Mouse (Mus musculus): ENCODE results near the gene Cyp2c23. TPM values are rescaled to one million over a fixed set of nuclear protein-coding genes. Genes with fewer than 3 reads are reported as not detected.

Gene Cyp2c23
- polyA plus RNA-seq, 1 experiment, result 0.38 TPM

DNA sequence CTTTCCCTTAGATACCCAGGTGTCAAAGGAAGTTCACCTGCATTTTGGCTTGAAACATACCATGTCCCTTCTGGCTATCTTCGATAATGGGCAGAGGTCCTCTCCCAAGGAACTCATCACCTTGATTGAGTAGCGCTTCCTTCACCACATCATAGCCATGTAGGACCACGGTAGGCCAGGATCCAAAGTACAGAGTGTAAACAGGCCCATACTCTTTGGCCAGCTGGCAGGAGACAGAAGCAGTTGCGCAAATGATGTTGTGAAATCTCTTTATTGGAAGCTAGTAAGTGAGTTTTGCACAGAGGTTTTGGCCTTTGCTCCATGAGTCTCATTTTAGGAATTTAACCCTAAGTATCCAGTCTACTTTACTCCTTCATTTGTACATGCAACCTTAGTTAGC lies 7.5 kb downstream of the Cyp2c23 start:
- TF ChIP-seq TCF12 (IDR thresholded peaks at IDR 0.05; ENCODE audit: insufficient read depth, poor library complexity, severe bottlenecking) (no peak), REST (IDR thresholded peaks at IDR 0.05; ENCODE audit: insufficient read depth, insufficient read length) (no peak), MYOD1 (IDR thresholded peaks at IDR 0.05; ENCODE audit: control insufficient read depth in 1 of 3, insufficient read length in 2 of 3, low read depth in 2 of 3) (no peak), CEBPB (IDR thresholded peaks at IDR 0.05; ENCODE audit: insufficient read depth, poor library complexity, severe bottlenecking) (peak; percentile 82), POLR2A (IDR thresholded peaks at IDR 0.05; ENCODE audit: insufficient read length, low read depth) (no peak), E2F4 (IDR thresholded peaks at IDR 0.05; ENCODE audit: insufficient read depth) (no peak), USF1 (IDR thresholded peaks at IDR 0.05; ENCODE audit: low read depth) (no peak)
- Histone ChIP-seq H3K36me3 (ENCODE audit: control insufficient read depth, insufficient read depth) (no peaks in the 10 kb centered on the region), H3K4me3 (no peak overlapping the region), H3K27me3 (ENCODE audit: control insufficient read depth, insufficient read depth, insufficient read length) (no peaks in the 10 kb centered on the region), H3K79me2 (ENCODE audit: control insufficient read depth, insufficient read depth) (no peaks in the 10 kb centered on the region), H3K4me2 (ENCODE audit: low read depth) (no peak overlapping the region), H3ac (ENCODE audit: control insufficient read depth, insufficient read length) (no peak overlapping the region)

DNA sequence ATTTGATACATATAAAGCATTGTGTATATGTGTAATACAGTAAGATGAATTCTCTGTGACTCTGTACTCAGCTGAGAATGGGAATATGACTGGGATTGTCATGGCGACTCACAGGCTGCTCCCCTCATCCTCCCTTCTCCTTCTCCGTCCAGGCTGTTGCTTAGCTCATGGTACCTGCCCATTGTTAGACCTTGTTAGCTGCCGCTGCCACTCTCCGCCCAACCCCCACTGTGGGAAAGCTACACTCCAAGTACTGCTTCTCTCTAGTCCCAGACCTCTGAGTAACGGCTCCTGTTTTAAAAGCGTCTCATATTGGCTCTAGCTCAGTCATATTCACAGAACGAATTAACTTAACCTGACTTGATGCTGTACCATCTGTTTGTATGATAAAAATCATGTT lies 9.3 kb downstream of the Cyp2c23 start:
- Histone ChIP-seq H3K79me2 (ENCODE audit: control insufficient read depth, insufficient read depth) (no peaks in the 10 kb centered on the region), H3K36me3 (ENCODE audit: control insufficient read depth, insufficient read depth) (no peaks in the 10 kb centered on the region), H3K27me3 (ENCODE audit: control insufficient read depth, insufficient read depth, insufficient read length) (no peaks in the 10 kb centered on the region), H3K4me2 (ENCODE audit: low read depth) (no peak overlapping the region), H3ac (ENCODE audit: control insufficient read depth, insufficient read length) (no peak overlapping the region), H3K4me3 (no peak overlapping the region)
- TF ChIP-seq REST (IDR thresholded peaks at IDR 0.05; ENCODE audit: insufficient read depth, insufficient read length) (no peak), MYOD1 (IDR thresholded peaks at IDR 0.05; ENCODE audit: control insufficient read depth in 1 of 3, insufficient read length in 2 of 3, low read depth in 2 of 3) (no peak), POLR2A (IDR thresholded peaks at IDR 0.05; ENCODE audit: insufficient read length, low read depth) (no peak), USF1 (IDR thresholded peaks at IDR 0.05; ENCODE audit: low read depth) (no peak), MAX (IDR thresholded peaks at IDR 0.05; ENCODE audit: low read depth) (no peak), MYOG (IDR thresholded peaks at IDR 0.05; ENCODE audit: control insufficient read depth in 1 of 3, insufficient read depth in 1 of 3, insufficient read length in 2 of 3, low read depth in 2 of 3) (no peak), TCF12 (IDR thresholded peaks at IDR 0.05; ENCODE audit: insufficient read depth, poor library complexity, severe bottlenecking) (no peak), E2F4 (IDR thresholded peaks at IDR 0.05; ENCODE audit: insufficient read depth) (no peak), POLR2AphosphoS2 (IDR thresholded peaks at IDR 0.05; ENCODE audit: insufficient read length, low read depth) (no peak), SRF (IDR thresholded peaks at IDR 0.05; ENCODE audit: control insufficient read depth, insufficient read length, low read depth) (no peak)

DNA sequence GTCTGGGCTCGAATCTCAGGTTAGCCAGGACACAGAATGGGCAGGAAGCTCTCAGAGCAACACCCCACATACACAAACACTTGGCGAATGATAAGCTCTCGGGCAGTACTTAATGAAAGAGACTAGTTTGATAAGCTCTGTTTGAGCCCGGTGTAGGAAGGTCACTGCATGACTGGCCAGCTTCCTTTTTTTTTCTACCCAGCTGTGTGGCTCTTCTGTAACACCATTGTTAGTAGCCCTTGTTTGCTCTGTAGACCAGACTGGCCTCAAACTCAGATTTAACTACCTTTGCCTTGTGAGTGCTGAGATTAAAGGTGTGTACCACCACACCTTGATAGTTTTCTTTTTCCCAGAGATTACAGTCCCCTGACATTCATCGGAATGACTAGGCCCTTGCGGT lies 15.1 kb downstream of the Cyp2c23 start:
- Histone ChIP-seq H3K27me3 (ENCODE audit: control insufficient read depth, insufficient read depth, insufficient read length) (no peaks in the 10 kb centered on the region), H3K4me3 (no peak overlapping the region), H3K36me3 (ENCODE audit: control insufficient read depth, insufficient read depth) (no peaks in the 10 kb centered on the region), H3ac (ENCODE audit: control insufficient read depth, insufficient read length) (no peak overlapping the region), H3K4me2 (ENCODE audit: low read depth) (no peak overlapping the region), H3K79me2 (ENCODE audit: control insufficient read depth, insufficient read depth) (no peaks in the 10 kb centered on the region)
- TF ChIP-seq POLR2A (IDR thresholded peaks at IDR 0.05; ENCODE audit: insufficient read length, low read depth), result no peak
- no peak for TF ChIP-seq POLR2AphosphoS2 (IDR thresholded peaks at IDR 0.05; ENCODE audit: insufficient read length, low read depth)
- TF ChIP-seq REST (IDR thresholded peaks at IDR 0.05; ENCODE audit: insufficient read depth, insufficient read length), result no peak
- no peak for TF ChIP-seq MYOG (IDR thresholded peaks at IDR 0.05; ENCODE audit: control insufficient read depth in 1 of 3, insufficient read depth in 1 of 3, insufficient read length in 2 of 3, low read depth in 2 of 3)
- no peak for TF ChIP-seq E2F4 (IDR thresholded peaks at IDR 0.05; ENCODE audit: insufficient read depth)
- no peak for TF ChIP-seq TCF3 (IDR thresholded peaks at IDR 0.05; ENCODE audit: insufficient read length, low read depth)
- TF ChIP-seq MAX (IDR thresholded peaks at IDR 0.05; ENCODE audit: low read depth), result no peak
- no peak for TF ChIP-seq SRF (IDR thresholded peaks at IDR 0.05; ENCODE audit: control insufficient read depth, insufficient read length, low read depth)
- no peak for TF ChIP-seq CEBPB (IDR thresholded peaks at IDR 0.05; ENCODE audit: insufficient read depth, poor library complexity, severe bottlenecking)
- no peak for TF ChIP-seq USF1 (IDR thresholded peaks at IDR 0.05; ENCODE audit: low read depth)
- no peak for TF ChIP-seq MYOD1 (IDR thresholded peaks at IDR 0.05; ENCODE audit: control insufficient read depth in 1 of 3, insufficient read length in 2 of 3, low read depth in 2 of 3)
- no peak for TF ChIP-seq TCF12 (IDR thresholded peaks at IDR 0.05; ENCODE audit: insufficient read depth, poor library complexity, severe bottlenecking)

DNA sequence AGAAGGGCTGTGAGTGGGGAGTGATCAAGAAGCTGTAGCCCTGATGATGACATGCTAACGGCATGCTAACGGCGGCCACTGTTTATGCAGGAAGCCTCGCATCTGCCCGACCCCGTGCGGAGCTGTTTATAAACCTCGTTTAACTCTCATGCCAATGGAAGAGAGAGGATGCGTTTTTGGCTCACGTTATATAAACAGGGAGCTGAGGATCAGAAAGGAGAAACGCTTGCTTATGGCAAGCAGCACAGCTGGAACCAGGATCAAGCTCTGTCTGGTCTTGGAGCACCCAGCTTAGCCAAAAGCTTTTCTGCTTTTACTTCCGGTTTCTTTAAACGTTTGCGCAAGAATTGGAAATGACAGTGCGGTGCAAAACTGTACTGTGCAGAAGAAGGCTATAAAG lies 20.2 kb downstream of the Cyp2c23 start:
- Histone ChIP-seq H3K4me3 (no peak overlapping the region), H3K36me3 (ENCODE audit: control insufficient read depth, insufficient read depth) (no peaks in the 10 kb centered on the region)

DNA sequence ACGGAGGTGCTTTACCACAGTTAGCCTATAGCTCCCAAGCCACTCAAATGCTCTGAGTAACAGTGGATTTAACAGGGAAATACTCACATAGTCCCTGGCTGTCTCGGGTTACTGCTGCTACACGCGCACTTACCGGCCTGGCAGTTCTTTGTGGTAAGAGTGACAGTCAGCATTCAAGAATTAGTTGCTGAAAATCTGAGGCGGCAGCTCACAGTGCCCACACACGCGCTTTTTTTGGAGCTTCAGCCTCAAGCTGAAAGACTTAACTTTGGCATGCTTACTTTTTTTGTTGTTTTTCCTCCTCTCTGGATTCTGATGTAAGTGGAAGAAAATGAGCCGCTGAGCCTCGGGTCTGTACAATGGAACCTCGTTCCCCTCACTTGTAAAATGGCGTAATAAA lies 21.8 kb downstream of the Cyp2c23 start:
- Histone ChIP-seq H3ac (ENCODE audit: control insufficient read depth, insufficient read length) (no peak overlapping the region), H3K4me3 (no peak overlapping the region), H3K79me2 (ENCODE audit: control insufficient read depth, insufficient read depth) (no peaks in the 10 kb centered on the region), H3K27me3 (ENCODE audit: control insufficient read depth, insufficient read depth, insufficient read length) (no peaks in the 10 kb centered on the region), H3K4me2 (ENCODE audit: low read depth) (peak overlapping the region; percentile 52), H3K36me3 (ENCODE audit: control insufficient read depth, insufficient read depth) (no peaks in the 10 kb centered on the region)
- 0 out of 2 replicates have a peak, but pooled peaks have one; percentile 10 for TF ChIP-seq CEBPB (IDR thresholded peaks at IDR 0.05; ENCODE audit: insufficient read depth, poor library complexity, severe bottlenecking)
- no peak for TF ChIP-seq POLR2AphosphoS2 (IDR thresholded peaks at IDR 0.05; ENCODE audit: insufficient read length, low read depth)
- no peak for TF ChIP-seq MYOD1 (IDR thresholded peaks at IDR 0.05; ENCODE audit: control insufficient read depth in 1 of 3, insufficient read length in 2 of 3, low read depth in 2 of 3)
- no peak for TF ChIP-seq POLR2A (IDR thresholded peaks at IDR 0.05; ENCODE audit: insufficient read length, low read depth)
- TF ChIP-seq MYOG (IDR thresholded peaks at IDR 0.05; ENCODE audit: control insufficient read depth in 1 of 3, insufficient read depth in 1 of 3, insufficient read length in 2 of 3, low read depth in 2 of 3), result no peak
- TF ChIP-seq TCF12 (IDR thresholded peaks at IDR 0.05; ENCODE audit: insufficient read depth, poor library complexity, severe bottlenecking), result no peak
- TF ChIP-seq USF1 (IDR thresholded peaks at IDR 0.05; ENCODE audit: low read depth), result no peak

More for the DNA sequence above, 20.2 kb downstream of the Cyp2c23 start:
- no peak for TF ChIP-seq USF1 (IDR thresholded peaks at IDR 0.05; ENCODE audit: low read depth)
- TF ChIP-seq CEBPB (IDR thresholded peaks at IDR 0.05; ENCODE audit: insufficient read depth, poor library complexity, severe bottlenecking), result no peak
- TF ChIP-seq POLR2AphosphoS2 (IDR thresholded peaks at IDR 0.05; ENCODE audit: insufficient read length, low read depth), result no peak
- TF ChIP-seq MYOG (IDR thresholded peaks at IDR 0.05; ENCODE audit: control insufficient read depth in 1 of 3, insufficient read depth in 1 of 3, insufficient read length in 2 of 3, low read depth in 2 of 3), result no peak
- TF ChIP-seq TCF3 (IDR thresholded peaks at IDR 0.05; ENCODE audit: insufficient read length, low read depth), result no peak
- no peak for TF ChIP-seq REST (IDR thresholded peaks at IDR 0.05; ENCODE audit: insufficient read depth, insufficient read length)
- no peak for TF ChIP-seq TCF12 (IDR thresholded peaks at IDR 0.05; ENCODE audit: insufficient read depth, poor library complexity, severe bottlenecking)
- TF ChIP-seq MYOD1 (IDR thresholded peaks at IDR 0.05; ENCODE audit: control insufficient read depth in 1 of 3, insufficient read length in 2 of 3, low read depth in 2 of 3), result no peak
- no peak for TF ChIP-seq SRF (IDR thresholded peaks at IDR 0.05; ENCODE audit: control insufficient read depth, insufficient read length, low read depth)
- no peak for TF ChIP-seq MAX (IDR thresholded peaks at IDR 0.05; ENCODE audit: low read depth)
- TF ChIP-seq POLR2A (IDR thresholded peaks at IDR 0.05; ENCODE audit: insufficient read length, low read depth), result no peak
- Histone ChIP-seq H3K79me2 (ENCODE audit: control insufficient read depth, insufficient read depth) (no peaks in the 10 kb centered on the region), H3K4me2 (ENCODE audit: low read depth) (no peak overlapping the region), H3K27me3 (ENCODE audit: control insufficient read depth, insufficient read depth, insufficient read length) (no peaks in the 10 kb centered on the region), H3ac (ENCODE audit: control insufficient read depth, insufficient read length) (no peak overlapping the region)

All from myocyte (in vitro differentiated cells).